Mouse (Mus musculus) forebrain, embryonic 10.5 days (tissue): ENCODE results near the gene Pgpep1. TPM values are rescaled to one million over a fixed set of nuclear protein-coding genes. Genes with fewer than 3 reads are reported as not detected.
A peak's percentile ranks its signal among the peaks of the same experiment; 100 is the strongest.

Experiments
- DNase-seq: peaks from one replicate; pipeline ENCODE4 v3.0.0-alpha.2; 2017; ENCODE audit warnings: low spot score; ENCODE audit errors: extremely low spot score
- H3K27ac ChIP-seq: fragments of 300-500 bp; sonication (generic); 2 replicates; pipeline ENCODE4 v1.5.1; 2016; ENCODE audit warnings: mild to moderate bottlenecking
- H3K27me3 ChIP-seq: fragments of 300-500 bp; sonication (generic); 2 replicates; pipeline ENCODE4 v1.6.1; 2016; ENCODE audit warnings: mild to moderate bottlenecking; ENCODE audit not compliant: poor library complexity, severe bottlenecking
- H3K36me3 ChIP-seq: fragments of 300-500 bp; sonication (generic); replicated peaks from 2 replicates; pipeline ENCODE4 v1.6.1; 2016; ENCODE audit warnings: mild to moderate bottlenecking, moderate library complexity
- H3K4me1 ChIP-seq: fragments of 300-500 bp; sonication (generic); 2 replicates; pipeline ENCODE4 v1.6.1; 2016
- H3K4me3 ChIP-seq: fragments of 300-500 bp; sonication (generic); 2 replicates; pipeline ENCODE4 v1.5.1; 2016; ENCODE audit warnings: mild to moderate bottlenecking, moderate library complexity
- H3K9me3 ChIP-seq: fragments of 300-500 bp; sonication (generic); 2 replicates; pipeline ENCODE4 v1.6.1; 2016; ENCODE audit warnings: mild to moderate bottlenecking, moderate library complexity
- WGBS: fragments of 180-500 bp; shearing (Covaris S2); methylation state at CpG from one replicate; pipeline ENCODE4 v1.1.7; 2016; 5-methylcytosine and 5-hydroxymethylcytosine counted together
- polyA plus RNA-seq: library from polyadenylated mRNA; unstranded; fragments of >200 nt; fragmentation: Nextera tagmentation; extraction: Ambion mirVana; gene quantifications from 2 replicates; pipeline ENCODE4 v1.2.1, GENCODE M21; 2016

Pgpep1 gene
- polyA plus RNA-seq, 1 experiment from 2014 or later: 49.3 TPM

DNA sequence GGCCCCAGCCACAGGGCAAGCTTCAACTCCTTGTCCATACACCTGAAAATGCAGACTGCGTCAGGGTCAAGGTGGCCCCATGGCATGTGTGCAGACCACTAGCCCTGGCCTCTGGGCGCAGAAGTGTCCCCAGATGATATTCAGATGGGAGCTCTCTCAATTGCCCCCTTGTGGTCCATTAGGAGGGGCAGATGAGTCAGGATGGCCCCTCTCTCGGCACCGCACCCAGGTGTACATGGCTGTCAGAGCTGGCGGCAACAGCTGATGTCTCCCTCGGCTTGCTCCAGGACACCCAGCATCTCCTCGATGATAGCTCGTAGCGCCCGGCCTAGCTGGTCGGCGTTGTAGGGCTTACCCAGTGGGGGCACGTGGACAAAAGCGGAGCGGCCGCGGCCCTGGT lies 9.8 kb downstream of the Pgpep1 start:
- H3K4me3 ChIP-seq: no peak overlapping the region
- peaks cover 60% of the 10 kb centered on the region for H3K36me3 ChIP-seq
- 95% methylated on average over 17 of the region's 17 CpGs for WGBS
- H3K27ac ChIP-seq: 0 out of 2 replicates have a peak overlapping the region, but pooled peaks have one; percentile 4
- DNase-seq: no peak
- no peaks in the 10 kb centered on the region for H3K9me3 ChIP-seq
- peaks cover 64% of the 10 kb centered on the region for H3K4me1 ChIP-seq
- no peaks in the 10 kb centered on the region for H3K27me3 ChIP-seq

DNA sequence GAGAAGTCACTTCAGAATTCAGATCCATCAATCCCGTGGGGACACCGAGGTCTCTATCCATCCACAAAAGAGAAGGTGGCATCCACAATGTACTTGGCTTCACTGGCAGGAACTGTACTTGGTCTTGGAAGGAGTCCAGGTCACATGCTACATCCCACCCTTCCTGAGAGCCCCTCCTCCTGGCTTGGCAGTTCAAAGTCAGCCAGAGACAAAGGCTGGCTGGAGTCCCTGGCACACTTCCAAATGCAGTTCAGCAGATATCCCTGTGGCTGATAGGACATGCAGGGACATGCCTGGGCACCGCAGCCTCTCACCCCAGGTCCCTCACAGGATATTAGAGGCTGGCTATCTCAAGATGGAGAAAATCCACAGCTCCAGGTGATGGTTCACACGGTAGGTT lies 10.9 kb downstream of the Pgpep1 start:
- 89% methylated on average over 4 of the region's 4 CpGs for WGBS
- peaks cover 50% of the 10 kb centered on the region for H3K36me3 ChIP-seq
- no peaks in the 10 kb centered on the region for H3K27me3 ChIP-seq
- no peak for DNase-seq
- peak overlapping the region; percentile 31 for H3K27ac ChIP-seq
- peaks cover 59% of the 10 kb centered on the region for H3K4me1 ChIP-seq
- no peaks in the 10 kb centered on the region for H3K9me3 ChIP-seq
- no peak overlapping the region for H3K4me3 ChIP-seq

DNA sequence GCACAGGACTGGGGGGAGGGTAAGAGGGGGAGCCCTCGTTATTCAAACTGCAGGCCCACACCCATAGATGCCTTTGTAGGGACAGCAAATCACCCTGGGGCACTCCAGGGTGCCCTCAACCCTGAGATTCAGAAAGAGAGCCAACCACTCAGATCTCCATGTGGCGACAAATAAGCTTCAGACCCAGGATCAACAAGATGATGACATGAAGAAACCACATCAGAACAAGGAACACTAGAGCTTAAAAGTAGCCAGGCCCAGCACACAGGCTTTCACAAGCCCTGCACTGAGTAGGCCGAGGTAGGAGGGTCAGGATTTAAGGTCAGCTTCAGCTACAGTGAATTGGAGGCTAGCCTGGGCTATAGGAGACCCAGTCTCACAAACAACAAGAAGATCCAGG lies 11.3 kb downstream of the Pgpep1 start:
- H3K4me1 ChIP-seq: peaks cover 59% of the 10 kb centered on the region
- no peaks in the 10 kb centered on the region for H3K9me3 ChIP-seq
- H3K36me3 ChIP-seq: peaks cover 47% of the 10 kb centered on the region
- no peak overlapping the region for H3K4me3 ChIP-seq
- H3K27ac ChIP-seq: peak overlapping the region; percentile 31
- 75% methylated on average over 3 of the region's 3 CpGs for WGBS
- DNase-seq: no peak
- no peaks in the 10 kb centered on the region for H3K27me3 ChIP-seq

DNA sequence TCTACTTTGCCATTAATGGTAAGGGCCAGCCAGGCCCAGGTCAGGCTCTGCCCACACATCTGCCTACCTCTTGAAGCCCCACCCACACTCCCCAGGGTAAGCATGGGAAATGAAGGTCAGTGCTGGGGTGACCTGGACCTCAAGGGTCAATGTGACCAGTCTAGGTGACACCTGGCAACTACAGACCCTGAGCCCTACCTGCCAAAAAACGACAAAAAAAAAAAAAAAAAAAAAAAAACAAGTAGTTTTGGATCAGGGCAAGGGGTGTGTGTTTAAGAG lies 12.1 kb downstream of the Pgpep1 start:
- Histone ChIP-seq H3K4me1 (peaks cover 55% of the 10 kb centered on the region), H3K36me3 (peaks cover 44% of the 10 kb centered on the region), H3K4me3 (no peak overlapping the region), H3K27ac (peak overlapping the region; percentile 76), H3K27me3 (no peaks in the 10 kb centered on the region), H3K9me3 (no peaks in the 10 kb centered on the region)
- no peak for DNase-seq
- 23% methylated on average over 1 of the region's 1 CpGs for WGBS

DNA sequence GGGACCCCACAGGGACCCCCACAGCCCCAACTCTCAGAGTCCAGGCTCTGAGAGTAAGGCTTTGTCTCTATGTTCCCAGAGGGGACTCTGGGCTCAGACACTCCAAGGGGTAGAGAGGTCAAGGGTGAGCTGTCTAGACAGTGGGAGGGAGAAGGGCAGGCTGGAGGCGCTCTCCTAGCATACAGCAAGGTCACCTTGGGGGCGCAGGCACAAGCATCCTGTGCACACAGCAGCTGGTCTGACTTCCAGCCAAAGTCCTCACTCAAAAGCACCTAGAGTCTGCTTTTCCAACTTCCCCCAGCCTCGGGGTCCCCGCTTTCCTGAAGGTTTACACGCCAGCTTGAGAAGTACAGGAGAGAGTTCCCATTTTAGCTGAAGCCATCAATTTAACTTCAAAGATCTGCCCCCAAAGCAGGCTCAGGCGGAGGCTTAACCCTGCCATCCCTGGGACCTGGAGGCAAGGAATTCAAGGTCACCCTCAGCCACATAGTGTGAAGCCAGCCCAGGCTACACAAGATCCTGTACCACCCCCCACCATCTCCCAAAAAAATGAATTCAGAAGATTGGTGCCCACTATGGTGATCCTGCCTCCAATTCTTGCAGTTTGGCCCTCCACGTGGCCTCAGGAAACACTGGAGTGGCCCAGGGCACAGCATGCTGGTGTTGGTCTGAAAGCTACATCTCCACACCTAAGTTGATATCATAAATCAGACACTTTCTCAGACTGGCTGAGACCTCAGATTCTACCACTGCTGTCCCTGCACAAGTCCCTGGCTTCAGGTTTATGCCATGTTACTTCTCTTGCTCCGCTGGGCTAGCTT lies 12.6 kb downstream of the Pgpep1 start:
- no peak overlapping the region for H3K4me3 ChIP-seq
- no peaks in the 10 kb centered on the region for H3K27me3 ChIP-seq
- H3K36me3 ChIP-seq: peaks cover 42% of the 10 kb centered on the region
- no peaks in the 10 kb centered on the region for H3K9me3 ChIP-seq
- H3K4me1 ChIP-seq: peaks cover 50% of the 10 kb centered on the region
- 64% methylated on average over 8 of the region's 8 CpGs for WGBS
- peak overlapping the region; percentile 76 for H3K27ac ChIP-seq
- no peak for DNase-seq

DNA sequence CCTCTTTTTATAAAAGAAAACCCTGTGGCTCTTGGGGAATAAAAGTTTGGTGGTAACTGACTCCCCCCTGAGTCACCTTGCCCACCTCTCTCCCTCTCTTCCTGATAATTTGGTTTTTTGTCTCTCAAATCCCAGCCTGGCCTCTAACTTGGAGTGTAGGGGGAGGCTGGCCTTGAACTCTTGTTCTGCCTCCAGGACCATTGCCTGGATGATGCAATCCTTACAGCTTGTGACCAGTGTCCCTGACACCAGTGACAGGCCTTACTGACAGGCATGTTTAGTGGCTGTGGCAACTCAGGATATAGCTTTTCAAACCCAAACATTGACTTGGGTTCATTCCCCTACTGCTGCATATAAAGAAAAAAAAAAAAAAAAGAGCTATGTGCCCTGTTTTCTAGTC lies 13.4 kb downstream of the Pgpep1 start:
- H3K27ac ChIP-seq: peak overlapping the region; percentile 76
- peaks cover 47% of the 10 kb centered on the region for H3K4me1 ChIP-seq
- peaks cover 34% of the 10 kb centered on the region for H3K36me3 ChIP-seq
- H3K9me3 ChIP-seq: no peaks in the 10 kb centered on the region
- no peak for DNase-seq
- no peaks in the 10 kb centered on the region for H3K27me3 ChIP-seq
- H3K4me3 ChIP-seq: no peak overlapping the region

DNA sequence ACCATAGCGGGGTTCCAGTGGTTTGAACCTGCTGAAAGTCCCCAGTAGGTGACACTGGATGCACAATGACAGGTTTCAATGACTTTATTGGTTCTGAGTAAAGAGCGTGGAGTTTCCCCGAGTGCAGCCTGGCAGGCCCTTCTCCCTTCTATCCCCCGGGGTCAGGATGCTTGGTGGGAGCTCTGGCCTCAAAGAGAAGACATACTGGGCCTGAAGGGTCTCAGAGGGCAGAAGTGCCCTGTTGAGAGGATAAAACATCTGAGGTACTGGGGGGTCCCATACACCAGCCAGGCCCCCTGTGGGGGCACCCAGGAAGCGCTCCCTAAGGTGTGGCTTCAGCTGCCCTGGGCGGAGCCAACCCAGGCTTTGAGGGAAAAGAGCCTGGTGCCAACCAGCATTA lies 13.8 kb downstream of the Pgpep1 start:
- no peak for DNase-seq
- Histone ChIP-seq H3K36me3 (peaks cover 31% of the 10 kb centered on the region), H3K27ac (peak overlapping the region; percentile 48; the same call in 1 of the 2 replicates), H3K4me3 (no peak overlapping the region), H3K4me1 (peaks cover 47% of the 10 kb centered on the region), H3K27me3 (no peaks in the 10 kb centered on the region), H3K9me3 (no peaks in the 10 kb centered on the region)
- WGBS: 78% methylated on average over 6 of the region's 6 CpGs

DNA sequence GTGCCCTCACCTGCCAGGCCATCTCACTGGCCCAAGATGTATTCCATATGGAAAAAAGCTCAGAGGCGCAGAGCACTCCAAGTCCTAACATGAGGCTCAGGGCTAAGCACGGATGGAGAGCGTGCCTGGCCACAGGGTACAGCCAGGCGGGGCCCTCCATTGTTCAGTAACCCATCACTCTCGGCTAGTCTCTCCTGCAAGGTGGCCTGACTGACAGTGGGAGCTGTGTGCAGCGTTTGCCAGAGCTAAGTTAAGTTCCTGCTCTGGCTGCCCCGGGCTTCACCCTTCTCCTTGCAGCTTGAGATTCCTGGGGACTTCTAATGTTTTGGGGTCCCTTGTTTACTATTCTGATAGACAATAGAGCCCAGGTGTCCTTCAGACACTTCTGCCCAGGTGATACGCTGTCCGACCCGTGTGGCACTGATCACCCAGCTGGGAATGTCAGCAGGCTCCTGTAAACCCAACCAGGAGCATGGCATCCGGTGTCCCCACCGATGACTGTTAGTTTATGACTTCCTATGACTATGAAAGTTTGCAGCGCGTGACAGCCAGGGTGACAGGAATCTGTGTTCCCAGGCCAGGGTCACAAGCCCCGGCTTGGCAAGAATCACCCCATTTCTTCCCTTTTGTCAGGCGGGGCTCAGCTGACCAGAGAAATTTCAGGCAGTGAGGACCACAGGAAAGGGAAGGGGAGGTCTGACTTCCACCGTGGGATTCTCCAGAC lies 14.5 kb downstream of the Pgpep1 start:
- Histone ChIP-seq H3K4me1 (peaks cover 47% of the 10 kb centered on the region), H3K9me3 (no peaks in the 10 kb centered on the region), H3K27ac (peak overlapping the region; percentile 48; the same call in 1 of the 2 replicates), H3K4me3 (no peak overlapping the region), H3K36me3 (peaks cover 24% of the 10 kb centered on the region), H3K27me3 (no peaks in the 10 kb centered on the region)
- 68% methylated on average over 17 of the region's 17 CpGs for WGBS
- no peak for DNase-seq

DNA sequence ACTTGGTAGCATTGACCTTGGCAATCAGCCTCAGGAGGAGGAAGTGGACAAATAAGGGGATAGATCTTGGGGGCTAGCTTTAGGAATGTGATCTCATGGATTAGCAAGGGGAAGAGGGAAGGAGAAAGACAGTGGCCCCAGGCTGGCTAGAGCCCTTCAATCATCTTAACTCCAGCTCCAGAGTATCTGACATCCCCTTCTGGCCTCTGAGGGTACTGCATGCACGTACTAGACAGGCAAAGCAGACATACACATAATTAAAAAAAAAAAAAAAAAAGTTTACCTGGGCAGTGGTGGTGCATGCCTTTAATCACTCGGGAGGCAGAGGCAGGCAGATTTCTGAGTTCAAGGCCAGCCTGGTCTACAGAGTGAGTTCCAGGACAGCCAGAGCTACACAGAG lies 16.1 kb downstream of the Pgpep1 start:
- no peaks in the 10 kb centered on the region for H3K9me3 ChIP-seq
- no peak overlapping the region for H3K4me3 ChIP-seq
- whole genome bisulfite sequencing: 71% methylated on average over 2 of the region's 2 CpGs
- H3K27ac ChIP-seq: no peak overlapping the region
- H3K27me3 ChIP-seq: no peaks in the 10 kb centered on the region
- no peak for DNase-seq
- H3K4me1 ChIP-seq: peaks cover 42% of the 10 kb centered on the region
- H3K36me3 ChIP-seq: peaks cover 8% of the 10 kb centered on the region

DNA sequence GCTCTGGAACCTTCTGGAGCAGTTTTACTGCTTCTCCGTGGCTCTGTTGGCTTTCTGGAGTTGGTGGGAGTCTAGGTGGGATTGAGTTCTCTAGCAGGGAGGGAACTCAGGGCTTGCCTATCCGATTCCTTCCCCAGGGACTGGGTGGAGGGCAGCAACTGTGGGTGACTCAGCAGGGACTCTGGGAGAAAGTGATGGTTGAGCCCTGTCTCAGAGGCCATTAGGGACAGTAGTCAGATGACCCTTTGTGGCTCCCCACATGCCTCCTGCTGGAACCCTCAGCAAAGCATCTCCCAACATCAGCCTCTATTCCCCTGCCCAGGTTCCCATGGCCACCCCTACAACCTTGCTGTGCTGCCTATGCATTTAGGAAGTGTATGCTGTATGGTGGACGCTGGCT lies 17.2 kb downstream of the Pgpep1 start:
- Histone ChIP-seq H3K27ac (no peak overlapping the region), H3K9me3 (no peaks in the 10 kb centered on the region), H3K4me3 (no peak overlapping the region), H3K4me1 (peaks cover 31% of the 10 kb centered on the region), H3K36me3 (no peaks in the 10 kb centered on the region), H3K27me3 (no peaks in the 10 kb centered on the region)
- DNase-seq: no peak
- WGBS: 66% methylated on average over 3 of the region's 3 CpGs

DNA sequence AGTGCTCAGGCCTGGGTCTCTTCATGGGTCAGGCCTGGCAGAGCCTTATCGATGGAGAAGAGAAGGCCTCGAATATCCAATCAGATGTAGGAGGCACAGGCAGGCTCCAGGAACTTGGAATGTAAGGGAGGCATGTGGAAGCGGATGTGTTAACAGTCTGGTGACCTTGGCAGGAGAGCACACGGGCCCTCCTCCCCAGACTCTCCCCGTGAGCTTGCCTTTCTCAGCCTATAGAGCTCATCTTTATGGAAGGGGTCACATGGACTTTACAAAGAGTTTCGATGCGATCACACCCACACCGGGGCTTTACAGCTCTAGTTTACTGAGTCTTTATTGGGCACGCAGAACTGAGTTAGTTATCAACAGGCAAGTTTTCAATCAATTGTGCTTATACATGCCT lies 21.4 kb downstream of the Pgpep1 start:
- Histone ChIP-seq H3K4me3 (no peak overlapping the region), H3K27me3 (no peaks in the 10 kb centered on the region), H3K36me3 (no peaks in the 10 kb centered on the region), H3K4me1 (peaks cover 16% of the 10 kb centered on the region), H3K9me3 (no peaks in the 10 kb centered on the region), H3K27ac (no peak overlapping the region)
- DNase-seq: no peak
- WGBS: 87% methylated on average over 9 of the region's 9 CpGs

DNA sequence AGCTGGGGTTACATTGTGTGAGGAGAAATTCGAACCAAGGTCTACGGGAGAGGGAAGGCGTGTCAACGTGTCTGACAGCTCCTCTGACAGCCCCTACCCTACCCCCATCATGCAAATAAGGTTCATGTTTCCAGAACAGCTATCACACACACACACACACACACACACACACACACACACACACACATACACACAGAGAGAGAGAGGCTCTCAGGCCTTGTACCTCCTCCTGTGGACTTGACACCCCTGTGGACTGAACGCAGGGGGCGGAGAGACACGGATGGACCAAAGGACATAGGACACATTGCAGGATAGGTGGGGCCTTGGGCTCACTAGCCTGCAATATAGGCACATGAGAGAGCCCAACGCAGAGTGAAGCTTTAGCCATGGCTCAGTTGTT lies 23.4 kb downstream of the Pgpep1 start:
- Histone ChIP-seq H3K4me3 (no peak overlapping the region), H3K9me3 (no peaks in the 10 kb centered on the region), H3K27ac (0 out of 2 replicates have a peak overlapping the region, but pooled peaks have one; percentile 42), H3K36me3 (no peaks in the 10 kb centered on the region), H3K27me3 (peaks cover 19% of the 10 kb centered on the region), H3K4me1 (peaks cover 19% of the 10 kb centered on the region)
- no peak for DNase-seq
- 68% methylated on average over 8 of the region's 8 CpGs for WGBS

DNA sequence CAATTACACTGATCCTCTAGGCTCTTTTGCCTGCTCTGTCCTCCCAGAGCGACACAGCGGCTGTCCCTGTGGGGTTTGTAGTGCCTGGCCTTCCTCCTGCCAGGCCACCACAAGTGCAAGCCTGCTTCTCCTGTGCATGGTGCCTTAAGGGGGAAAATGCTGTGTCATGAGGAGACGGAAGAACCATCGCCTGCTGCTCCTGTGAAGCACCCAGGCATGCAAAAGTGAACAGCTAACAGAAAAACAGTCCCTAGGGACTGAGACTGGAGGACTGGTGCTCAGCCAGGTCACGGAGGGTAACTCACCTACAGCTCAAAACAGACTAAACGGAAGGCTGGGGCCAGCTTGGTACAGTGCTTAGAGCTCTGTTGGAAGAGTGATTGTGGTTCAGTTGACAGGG lies 24.7 kb downstream of the Pgpep1 start:
- H3K27ac ChIP-seq: peak overlapping the region; percentile 22
- no peak overlapping the region for H3K4me3 ChIP-seq
- H3K36me3 ChIP-seq: no peaks in the 10 kb centered on the region
- H3K27me3 ChIP-seq: peaks cover 32% of the 10 kb centered on the region
- no peak for DNase-seq
- H3K9me3 ChIP-seq: no peaks in the 10 kb centered on the region
- WGBS: 84% methylated on average over 6 of the region's 6 CpGs
- peaks cover 32% of the 10 kb centered on the region for H3K4me1 ChIP-seq
